Mouse (Mus musculus): ENCODE measurements around the gene 3110082I17Rik. TPM values are rescaled to one million over a fixed set of nuclear protein-coding genes. Genes with fewer than 3 reads are reported as not detected.
A peak's percentile ranks its signal among the peaks of the same experiment; 100 is the strongest.

The 3110082I17Rik gene
- total and polyA plus RNA-seq, 3 experiments, result 41.2 to 100.0 (median 46.9) TPM

- in situ Hi-C loops (cut with MboI; ENCODE audit: low pct_ligation_motif_present, low pct_unique_long_range_greater_than_20kb, low sequenced_read_pairs), result no loop called here
- H3K9me3 ChIP-seq (replicated peaks; ENCODE audit: low read length), result no peaks in the 10 kb centered on the region
- H3K4me3 ChIP-seq (replicated peaks in 1 of 3; ENCODE audit: low read depth in 2 of 3, low read length in 2 of 3, poor library complexity in 1 of 3), result no peak overlapping the region
- no peak for DNase-seq (ENCODE audit: extremely low read depth)
- dilution Hi-C loops (cut with MboI; ENCODE audit: extremely low pct_ligation_motif_present, extremely low pct_unique_long_range_greater_than_20kb, low sequenced_read_pairs), result no loop called here
- peaks cover 0 to 29% of the 10 kb centered on the region in 2 experiments; a peak in 2 of 4 replicates for H3K4me1 ChIP-seq (ENCODE audit: control insufficient read depth in 1 of 2, insufficient read depth in 2 of 2)
- H3K36me3 ChIP-seq (replicated peaks in 1 of 2; ENCODE audit: control insufficient read depth in 1 of 2, insufficient read depth in 1 of 2, low read length in 1 of 2), result peaks cover 0 to 36% of the 10 kb centered on the region in 2 experiments
- no peaks in the 10 kb centered on the region for H3K27me3 ChIP-seq (replicated peaks)
- H3K27ac ChIP-seq (ENCODE audit: insufficient read depth, low read depth), result no peak overlapping the region
- H3K9ac ChIP-seq (ENCODE audit: insufficient read depth, low read depth), result no peak overlapping the region
- H3K79me2 ChIP-seq (replicated peaks; ENCODE audit: control insufficient read depth, extremely low read depth, insufficient read depth, poor library complexity, severe bottlenecking), result no peaks in the 10 kb centered on the region
- H3K4me2 ChIP-seq (ENCODE audit: insufficient read depth, low read depth, poor library complexity, severe bottlenecking), result no peak overlapping the region
- no peak for TF ChIP-seq USF1 (IDR thresholded peaks at IDR 0.05; ENCODE audit: low read depth, low read length)
- TF ChIP-seq UBTF (IDR thresholded peaks at IDR 0.05; ENCODE audit: low read depth, low read length), result no peak
- no peak for TF ChIP-seq CHD2 (IDR thresholded peaks at IDR 0.05; ENCODE audit: low read length)
- no peak for TF ChIP-seq E2F4 (IDR thresholded peaks at IDR 0.05; ENCODE audit: insufficient replicate concordance, low read depth, low read length)
- no peak for TF ChIP-seq GABPA (IDR thresholded peaks at IDR 0.05; ENCODE audit: insufficient replicate concordance, low read depth, low read length)
- no peak for TF ChIP-seq MXI1 (IDR thresholded peaks at IDR 0.05; ENCODE audit: low read depth, low read length)
- TF ChIP-seq PAX5 (IDR thresholded peaks at IDR 0.05; ENCODE audit: low read length), result no peak
- no peak for TF ChIP-seq MAFK (IDR thresholded peaks at IDR 0.05; ENCODE audit: insufficient replicate concordance, low read length)
- no peak for TF ChIP-seq MYC (IDR thresholded peaks at IDR 0.05; ENCODE audit: low read depth, low read length)
- no peak for TF ChIP-seq CTCF (conservative IDR thresholded peaks at IDR 0.05 in 1 of 2, IDR thresholded peaks at IDR 0.05 in 1 of 2; ENCODE audit: low read depth in 2 of 2, low read length in 2 of 2)
Observed at GRCm38 (mm10) chr5:139383234-139383633, 77.1 kb downstream of the 3110082I17Rik start.

DNA sequence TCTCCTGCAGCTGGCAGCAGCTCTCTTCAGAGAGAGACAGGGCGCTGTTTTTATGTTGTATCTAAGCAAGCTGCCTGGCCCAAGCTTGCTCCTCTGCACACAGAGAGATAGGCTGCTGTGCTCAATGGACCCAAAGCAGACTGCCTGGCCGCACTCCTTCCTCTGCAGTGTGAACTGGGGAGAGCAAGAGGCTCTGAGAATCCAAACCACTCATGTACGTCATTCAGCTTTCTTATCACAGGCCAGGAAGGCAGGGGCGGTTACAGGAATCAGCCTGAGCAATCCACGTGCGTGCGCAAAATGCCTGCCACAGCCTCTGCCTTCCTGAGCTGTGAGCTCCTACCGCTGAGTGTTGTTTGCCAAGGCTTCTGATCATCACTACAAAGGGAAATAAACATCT, 77.6 kb downstream of the 3110082I17Rik start:
- Histone ChIP-seq H3K36me3 (replicated peaks in 1 of 2; ENCODE audit: control insufficient read depth in 1 of 2, insufficient read depth in 1 of 2, low read length in 1 of 2) (peaks cover 0 to 37% of the 10 kb centered on the region in 2 experiments), H3K9me3 (replicated peaks; ENCODE audit: low read length) (no peaks in the 10 kb centered on the region), H3K27me3 (replicated peaks) (no peaks in the 10 kb centered on the region), H3K4me3 (replicated peaks in 1 of 3; ENCODE audit: low read depth in 2 of 3, low read length in 2 of 3, poor library complexity in 1 of 3) (no peak overlapping the region), H3K27ac (ENCODE audit: insufficient read depth, low read depth) (no peak overlapping the region), H3K4me1 (ENCODE audit: control insufficient read depth in 1 of 2, insufficient read depth in 2 of 2) (peaks cover 0 to 24% of the 10 kb centered on the region in 2 experiments; a peak in 2 of 4 replicates), H3K9ac (ENCODE audit: insufficient read depth, low read depth) (no peak overlapping the region), H3K79me2 (replicated peaks; ENCODE audit: control insufficient read depth, extremely low read depth, insufficient read depth, poor library complexity, severe bottlenecking) (no peaks in the 10 kb centered on the region), H3K4me2 (ENCODE audit: insufficient read depth, low read depth, poor library complexity, severe bottlenecking) (no peak overlapping the region)
- dilution Hi-C loops (cut with MboI; ENCODE audit: extremely low pct_ligation_motif_present, extremely low pct_unique_long_range_greater_than_20kb, low sequenced_read_pairs), result no loop called here
- no peak for TF ChIP-seq MAZ (IDR thresholded peaks at IDR 0.05; ENCODE audit: low read depth, low read length)
- TF ChIP-seq IRF4 (IDR thresholded peaks at IDR 0.05; ENCODE audit: low read depth, low read length), result no peak
- no peak for TF ChIP-seq TBP (conservative IDR thresholded peaks at IDR 0.05; ENCODE audit: low read depth, low read length)
- TF ChIP-seq RCOR1 (conservative IDR thresholded peaks at IDR 0.05; ENCODE audit: low read depth, low read length), result no peak
- no peak for TF ChIP-seq HCFC1 (IDR thresholded peaks at IDR 0.05; ENCODE audit: low read depth, low read length)
- TF ChIP-seq MXI1 (IDR thresholded peaks at IDR 0.05; ENCODE audit: low read depth, low read length), result no peak
- no peak for TF ChIP-seq SIN3A (IDR thresholded peaks at IDR 0.05; ENCODE audit: low read length)
- in situ Hi-C loops (cut with MboI; ENCODE audit: low pct_ligation_motif_present, low pct_unique_long_range_greater_than_20kb, low sequenced_read_pairs), result no loop called here
- DNase-seq (ENCODE audit: extremely low read depth), result peak; percentile 19

All from CH12.LX (cell line).